13 mouse cellular contexts compared by ENCODE assay signal in the genomic region with DNA sequence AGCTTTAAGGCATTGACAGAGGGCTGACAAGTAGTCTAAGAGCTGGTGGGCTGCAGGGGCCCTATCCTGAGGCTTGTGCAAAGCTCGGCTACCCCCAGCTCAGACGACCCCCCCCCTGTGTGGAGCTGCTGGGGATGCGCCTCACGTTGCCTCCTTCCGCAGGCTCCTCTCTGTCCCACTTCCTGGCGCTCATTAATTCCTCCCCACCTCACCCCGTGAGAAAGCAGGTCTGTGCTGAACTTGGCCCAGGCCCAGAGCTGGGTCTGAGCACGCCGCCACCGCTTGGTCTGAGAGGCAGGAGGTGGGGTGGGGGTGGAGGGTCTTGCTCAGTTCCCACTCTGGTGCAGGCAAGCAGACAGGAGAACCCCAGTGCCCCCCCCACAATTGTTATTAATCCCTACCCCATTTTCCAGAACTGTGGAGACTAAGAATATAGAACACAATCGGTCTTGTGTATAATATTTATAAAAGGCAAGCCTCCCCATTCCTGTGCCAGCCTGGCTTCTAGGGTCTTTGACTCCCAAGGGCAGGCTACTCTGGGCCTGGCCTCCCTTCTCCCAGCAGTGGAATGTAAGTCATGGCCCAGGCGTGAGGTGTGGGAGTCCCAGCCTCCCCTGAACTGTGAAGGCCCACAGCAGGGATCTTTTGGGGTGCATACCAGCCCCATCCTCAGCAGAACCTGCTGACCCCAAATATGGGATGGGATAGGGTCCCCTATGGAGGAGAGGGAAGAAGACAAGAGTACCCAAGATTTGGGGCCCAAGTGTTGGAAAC. TPM values are rescaled to one million over a fixed set of nuclear protein-coding genes. Genes with fewer than 3 reads are reported as not detected.
DNase-seq lines count a peak whose midpoint lies in the region; ATAC-seq and TF ChIP-seq lines count a peak whose summit lies in the region.
"Had no signal": no experiment of that assay in that cellular context is flagged by ENCODE, and none has a peak within 500 bp of the region (broad histone marks: within the 10 kb centered on the region; RNA-seq: fewer than 3 reads in every experiment).

No protein-coding gene starts in this region.

- peak overlapping the region; percentile 67 for H3K27ac ChIP-seq in left cerebral cortex, adult 2 months
- peak overlapping the region; percentile 34; the same call in 1 of the 2 replicates for H3K27ac ChIP-seq in embryonic facial prominence, embryonic 13.5 days
- H3K27ac ChIP-seq in hindbrain, embryonic 11.5 days (ENCODE audit: low read depth, low read length): no peak overlapping the region
- H3K27ac ChIP-seq in midbrain, embryonic 15.5 days: peak overlapping the region; percentile 57

- H3K36me3 ChIP-seq in embryonic facial prominence, embryonic 13.5 days: no peaks in the 10 kb centered on the region
- no peaks in the 10 kb centered on the region for H3K36me3 ChIP-seq in hindbrain, embryonic 11.5 days (ENCODE audit: control insufficient read depth, insufficient read depth, low read length)
- H3K36me3 ChIP-seq in midbrain, embryonic 15.5 days (replicated peaks): no peaks in the 10 kb centered on the region

- H3K4me2 ChIP-seq in embryonic facial prominence, embryonic 13.5 days: no peak overlapping the region
- no peak overlapping the region for H3K4me2 ChIP-seq in hindbrain, embryonic 11.5 days (replicated peaks; ENCODE audit: low read depth, low read length)
- H3K4me2 ChIP-seq in midbrain, embryonic 15.5 days: no peak overlapping the region

- TF ChIP-seq CTCF in left cerebral cortex, adult 2 months (IDR thresholded peaks at IDR 0.05): no peak

- no peak overlapping the region for H3K4me3 ChIP-seq in left cerebral cortex, adult 2 months
- H3K4me3 ChIP-seq in embryonic facial prominence, embryonic 13.5 days: no peak overlapping the region
- H3K4me3 ChIP-seq in hindbrain, embryonic 11.5 days (ENCODE audit: low read depth, low read length): no peak overlapping the region
- no peak overlapping the region for H3K4me3 ChIP-seq in midbrain, embryonic 15.5 days

- 36% methylated on average over 12 of the region's 12 CpGs for WGBS in embryonic facial prominence, embryonic 13.5 days
- WGBS in hindbrain, embryonic 11.5 days: 41% methylated on average over 12 of the region's 12 CpGs
- WGBS in midbrain, embryonic 15.5 days: 17% methylated on average over 12 of the region's 12 CpGs

- peaks cover 18% of the 10 kb centered on the region for H3K4me1 ChIP-seq in embryonic facial prominence, embryonic 13.5 days
- no peaks in the 10 kb centered on the region for H3K4me1 ChIP-seq in hindbrain, embryonic 11.5 days (replicated peaks; ENCODE audit: control insufficient read depth, insufficient read depth, low read length)
- peaks cover 16% of the 10 kb centered on the region for H3K4me1 ChIP-seq in midbrain, embryonic 15.5 days

- peak overlapping the region; percentile 12; the same call in 1 of the 2 replicates for H3K9ac ChIP-seq in embryonic facial prominence, embryonic 13.5 days
- no peak overlapping the region for H3K9ac ChIP-seq in hindbrain, embryonic 11.5 days (ENCODE audit: low read depth, low read length)
- H3K9ac ChIP-seq in midbrain, embryonic 15.5 days: no peak overlapping the region

- intact Hi-C loops in left cerebral cortex, adult 2 months (cut with DNase I): loop anchor here (2.0 kb wide), 1 partner anchor 14 kb away; no protein-coding TSS in a partner anchor
- intact Hi-C loops in left cerebral cortex, postnatal 14 days (cut with DNase I): no loop called here

- ATAC-seq in embryonic facial prominence, embryonic 13.5 days (ENCODE audit: insufficient number of reproducible peaks, insufficient read depth, low FRiP score, low TSS enrichment, low read depth): peak; percentile 64; the same call in 1 of the 2 replicates
- ATAC-seq in hindbrain, embryonic 11.5 days (ENCODE audit: low FRiP score): peak; percentile 59
- ATAC-seq in midbrain, embryonic 15.5 days (replicated peaks): peak; percentile 77
- ATAC-seq in inflammation-experienced regulatory T-cells, adult 6 months: no peak

- no peak for DNase-seq in left cerebral cortex, adult 2 months (ENCODE audit: extremely low spot score in 1 of 2, low spot score in 2 of 2)
- no peak for DNase-seq in left cerebral cortex, postnatal 14 days (ENCODE audit: low spot score in 2 of 2)
- DNase-seq in hindbrain, embryonic 11.5 days (ENCODE audit: low spot score): no peak
- DNase-seq in kidney, adult 8-10 months: no peak
- DNase-seq in ovary, postnatal 10 days (ENCODE audit: low spot score): no peak
- DNase-seq: adrenal gland, postnatal 10 days; cerebellum, postnatal 36 days; kidney, postnatal 4 days; thymus, adult 2 months had no signal

- H3K27me3 ChIP-seq in embryonic facial prominence, embryonic 13.5 days: no peaks in the 10 kb centered on the region
- H3K27me3 ChIP-seq in hindbrain, embryonic 11.5 days (ENCODE audit: control insufficient read depth, insufficient read depth, low read length): no peaks in the 10 kb centered on the region
- H3K27me3 ChIP-seq in midbrain, embryonic 15.5 days (replicated peaks): no peaks in the 10 kb centered on the region

- no peaks in the 10 kb centered on the region for H3K9me3 ChIP-seq in embryonic facial prominence, embryonic 13.5 days
- no peaks in the 10 kb centered on the region for H3K9me3 ChIP-seq in hindbrain, embryonic 11.5 days (ENCODE audit: control insufficient read depth, low read length)
- no peaks in the 10 kb centered on the region for H3K9me3 ChIP-seq in midbrain, embryonic 15.5 days

RNA-seq across cellular contexts. Expression of gene Gnai2, which starts 15.7 kb away (rescaled TPM):
- 100 to 1,000 TPM; 201 to 213 TPM for total RNA-seq in left cerebral cortex, adult 2 months (2021)
- total RNA-seq in left cerebral cortex, postnatal 14 days (2021): 100 to 1,000 TPM; 205 to 220 TPM
- 446 and 470 TPM in 2 replicates for polyA plus RNA-seq in embryonic facial prominence, embryonic 13.5 days (2015; fragmentation: Nextera tagmentation; extraction: Ambion mirVana)
- 529 and 534 TPM in 2 replicates for polyA plus RNA-seq in hindbrain, embryonic 11.5 days (2014; fragmentation: Nextera tagmentation; extraction: Ambion mirVana)
- 299 and 386 TPM in 2 replicates for polyA plus RNA-seq in midbrain, embryonic 15.5 days (2015; fragmentation: Nextera tagmentation; extraction: Ambion mirVana)
- 100 to 1,000 TPM; 136 to 264 (median 154) TPM for polyA plus RNA-seq in inflammation-experienced regulatory T-cells, adult 6 months (2017; shearing (Covaris generic))

RNA-seq across cellular contexts. Expression of gene Slc38a3, which starts 18.4 kb away (rescaled TPM):
- 10 to 100 TPM; 74.7 to 76.2 TPM for total RNA-seq in left cerebral cortex, adult 2 months (2021)
- total RNA-seq in left cerebral cortex, postnatal 14 days (2021): 10 to 100 TPM; 79.5 to 87.1 TPM
- polyA plus RNA-seq in embryonic facial prominence, embryonic 13.5 days (2015; fragmentation: Nextera tagmentation; extraction: Ambion mirVana): 3.4 and 4.1 TPM in 2 replicates
- 8.0 and 9.8 TPM in 2 replicates for polyA plus RNA-seq in hindbrain, embryonic 11.5 days (2014; fragmentation: Nextera tagmentation; extraction: Ambion mirVana)
- polyA plus RNA-seq in midbrain, embryonic 15.5 days (2015; fragmentation: Nextera tagmentation; extraction: Ambion mirVana): 31.8 and 40.4 TPM in 2 replicates
- not detected for polyA plus RNA-seq in inflammation-experienced regulatory T-cells, adult 6 months (2017; shearing (Covaris generic))
- total RNA-seq: neutrophil, adult 5-6 weeks had no signal

RNA-seq across cellular contexts. Expression of gene Gnat1, which starts 28.6 kb away (rescaled TPM):
- under 1 TPM in 1 of 2 experiments, not detected in 1; 0.18 TPM for total RNA-seq in left cerebral cortex, adult 2 months (2021)
- total RNA-seq in left cerebral cortex, postnatal 14 days (2021): under 1 TPM; 0.42 to 0.66 TPM
- 1.2 and 2.0 TPM in 2 replicates for polyA plus RNA-seq in embryonic facial prominence, embryonic 13.5 days (2015; fragmentation: Nextera tagmentation; extraction: Ambion mirVana)
- polyA plus RNA-seq in hindbrain, embryonic 11.5 days (2014; fragmentation: Nextera tagmentation; extraction: Ambion mirVana): 0.84 and 1.2 TPM in 2 replicates
- 2.1 and 2.2 TPM in 2 replicates for polyA plus RNA-seq in midbrain, embryonic 15.5 days (2015; fragmentation: Nextera tagmentation; extraction: Ambion mirVana)
- 1 to 10 TPM in 1 of 3 experiments, under 1 TPM in 1, not detected in 1; 0.58 to 1.1 TPM for polyA plus RNA-seq in inflammation-experienced regulatory T-cells, adult 6 months (2017; shearing (Covaris generic))
- total RNA-seq: neutrophil, adult 5-6 weeks had no signal

RNA-seq across cellular contexts. Expression of gene Sema3b, which starts 41.9 kb away (rescaled TPM):
- 1 to 10 TPM; 3.3 to 4.1 TPM for total RNA-seq in left cerebral cortex, adult 2 months (2021)
- total RNA-seq in left cerebral cortex, postnatal 14 days (2021): 1 to 10 TPM; 3.2 to 3.8 TPM
- polyA plus RNA-seq in embryonic facial prominence, embryonic 13.5 days (2015; fragmentation: Nextera tagmentation; extraction: Ambion mirVana): 8.4 and 8.6 TPM in 2 replicates
- polyA plus RNA-seq in hindbrain, embryonic 11.5 days (2014; fragmentation: Nextera tagmentation; extraction: Ambion mirVana): 1.4 and 1.6 TPM in 2 replicates
- polyA plus RNA-seq in midbrain, embryonic 15.5 days (2015; fragmentation: Nextera tagmentation; extraction: Ambion mirVana): 4.3 and 4.9 TPM in 2 replicates
- polyA plus RNA-seq in inflammation-experienced regulatory T-cells, adult 6 months (2017; shearing (Covaris generic)): not detected

RNA-seq across cellular contexts. Expression of gene Sema3f, which starts 59.4 kb away (rescaled TPM):
- 10 to 100 TPM; 17.3 to 17.7 TPM for total RNA-seq in left cerebral cortex, adult 2 months (2021)
- 10 to 100 TPM; 11.7 to 16.2 TPM for total RNA-seq in left cerebral cortex, postnatal 14 days (2021)
- polyA plus RNA-seq in embryonic facial prominence, embryonic 13.5 days (2015; fragmentation: Nextera tagmentation; extraction: Ambion mirVana): 37.7 and 44.0 TPM in 2 replicates
- polyA plus RNA-seq in hindbrain, embryonic 11.5 days (2014; fragmentation: Nextera tagmentation; extraction: Ambion mirVana): 10.7 and 12.0 TPM in 2 replicates
- 26.0 and 31.2 TPM in 2 replicates for polyA plus RNA-seq in midbrain, embryonic 15.5 days (2015; fragmentation: Nextera tagmentation; extraction: Ambion mirVana)
- not detected for polyA plus RNA-seq in inflammation-experienced regulatory T-cells, adult 6 months (2017; shearing (Covaris generic))
